In the genomic region with DNA sequence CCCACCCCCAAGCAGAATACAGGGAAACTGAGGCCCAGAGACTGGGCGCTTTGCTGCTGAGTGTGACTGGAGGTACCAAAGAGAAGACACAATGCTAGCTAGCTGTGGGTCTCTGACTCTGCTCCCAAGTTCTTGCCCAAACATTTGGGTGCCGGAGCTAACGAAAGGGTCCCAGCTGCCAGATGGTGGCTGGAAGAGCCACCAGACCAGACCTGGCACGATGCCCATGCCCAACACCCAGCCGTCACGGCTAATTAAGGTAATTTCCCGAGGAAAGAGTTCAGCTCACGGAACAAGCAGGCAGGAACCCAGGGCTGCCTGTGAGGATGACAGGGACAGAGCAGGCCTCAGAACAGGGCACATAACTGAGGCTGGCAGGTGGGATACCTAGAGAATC, we compare ENCODE assay signal across 10 mouse cellular contexts. TPM values are rescaled to one million over a fixed set of nuclear protein-coding genes. Genes with fewer than 3 reads are reported as not detected.
DNase-seq lines count a peak whose midpoint lies in the region; ATAC-seq and TF ChIP-seq lines count a peak whose summit lies in the region.
"Had no signal": no experiment of that assay in that cellular context is flagged by ENCODE, and none has a peak within 500 bp of the region (broad histone marks: within the 10 kb centered on the region; RNA-seq: fewer than 3 reads in every experiment).

No protein-coding gene starts in this region.

- peaks cover 30% of the 10 kb centered on the region; the same call in 1 of the 2 replicates for H3K36me3 ChIP-seq in ES-E14 (ENCODE audit: control insufficient read depth, insufficient read depth, low read length, poor library complexity, severe bottlenecking)
- H3K36me3 ChIP-seq in forebrain, postnatal 0 days (ENCODE audit: insufficient read depth), result peaks cover 10% of the 10 kb centered on the region; the same call in 1 of the 2 replicates
- H3K36me3 ChIP-seq in midbrain, embryonic 10.5 days, result peaks cover 26% of the 10 kb centered on the region

- no peak for ATAC-seq in forebrain, postnatal 0 days
- ATAC-seq in megakaryocyte, adult 5-6 weeks (ENCODE audit: poor library complexity, severe bottlenecking), result no peak

- TF ChIP-seq CTCF in forebrain, postnatal 0 days (IDR thresholded peaks at IDR 0.05; ENCODE audit: low read depth), result no peak

- peak overlapping the region in 1 of 2 experiments; percentile 67; a peak in 2 of 4 replicates for H3K4me3 ChIP-seq in ES-E14 (ENCODE audit: insufficient read depth in 1 of 2, low read depth in 1 of 2, low read length in 2 of 2, poor library complexity in 1 of 2, severe bottlenecking in 1 of 2)
- H3K4me3 ChIP-seq in forebrain, postnatal 0 days (ENCODE audit: low read depth, low read length), result peak overlapping the region; percentile 32
- peak overlapping the region; percentile 49 for H3K4me3 ChIP-seq in midbrain, embryonic 10.5 days

- WGBS in forebrain, postnatal 0 days, result 10% methylated on average over 8 of the region's 8 CpGs
- WGBS in midbrain, embryonic 10.5 days, result 55% methylated on average over 8 of the region's 8 CpGs

- peak overlapping the region; percentile 48 for H3K27ac ChIP-seq in ES-E14 (ENCODE audit: insufficient read depth, low read depth, low read length, poor library complexity, severe bottlenecking)
- H3K27ac ChIP-seq in forebrain, postnatal 0 days (ENCODE audit: low read depth, low read length), result no peak overlapping the region
- H3K27ac ChIP-seq in midbrain, embryonic 10.5 days (replicated peaks), result peak overlapping the region; percentile 77

- H3K9ac ChIP-seq in ES-E14 (ENCODE audit: insufficient read depth, low read depth, low read length, poor library complexity, severe bottlenecking), result no peak overlapping the region
- 0 out of 2 replicates have a peak overlapping the region, but pooled peaks have one; percentile 29 for H3K9ac ChIP-seq in forebrain, postnatal 0 days

- no peaks in the 10 kb centered on the region for H3K9me3 ChIP-seq in ES-E14 (ENCODE audit: control insufficient read depth, insufficient read depth, low read depth, low read length)
- H3K9me3 ChIP-seq in forebrain, postnatal 0 days (ENCODE audit: low read length), result no peaks in the 10 kb centered on the region
- H3K9me3 ChIP-seq in midbrain, embryonic 10.5 days (replicated peaks), result no peaks in the 10 kb centered on the region

- peak; percentile 29 for DNase-seq in embryo, embryonic 11 days
- DNase-seq in embryo, embryonic 9.5 days (ENCODE audit: extremely low spot score), result no peak
- no peak for DNase-seq in ES-E14 (ENCODE audit: low read depth, low spot score)
- DNase-seq in forebrain, postnatal 0 days, result no peak
- no peak for DNase-seq in midbrain, embryonic 10.5 days (ENCODE audit: low spot score)
- no peak for DNase-seq in thymus, postnatal 14 days
- no peak for DNase-seq in thymus, postnatal 0 days (ENCODE audit: low spot score)
- DNase-seq: B cell, adult 2 months; heart, postnatal 36 days had no signal

- H3K27me3 ChIP-seq in forebrain, postnatal 0 days (ENCODE audit: insufficient read depth, low read length), result no peaks in the 10 kb centered on the region; the same call in 1 of the 2 replicates
- peaks cover 59% of the 10 kb centered on the region for H3K27me3 ChIP-seq in midbrain, embryonic 10.5 days (ENCODE audit: low read depth, poor library complexity, severe bottlenecking)

- H3K4me2 ChIP-seq in forebrain, postnatal 0 days (ENCODE audit: low read depth), result peak overlapping the region; percentile 49

- H3K4me1 ChIP-seq in ES-E14 (ENCODE audit: control insufficient read depth in 2 of 2, insufficient read depth in 2 of 2, low read length in 2 of 2, poor library complexity in 1 of 2), result peaks cover 19 to 45% of the 10 kb centered on the region in 2 experiments
- peaks cover 9% of the 10 kb centered on the region; the same call in 1 of the 2 replicates for H3K4me1 ChIP-seq in forebrain, postnatal 0 days (ENCODE audit: insufficient read depth)
- H3K4me1 ChIP-seq in midbrain, embryonic 10.5 days, result peaks cover 74% of the 10 kb centered on the region

- in situ Hi-C loops in ES-E14 (cut with MboI; ENCODE audit: low sequenced_read_pairs in 2 of 2, unreplicated experiment in 2 of 2), result no loop called here

TF ChIP-seq in ES-E14, 5 proteins besides CTCF, POLR2A, EP300 and RAD21:
- TF ChIP-seq ZC3H11A (IDR thresholded peaks at IDR 0.05; ENCODE audit: borderline replicate concordance, low read depth, low read length), result no peak
- TF ChIP-seq ZNF384 (IDR thresholded peaks at IDR 0.05; ENCODE audit: low read depth, low read length), result no peak
- no peak for TF ChIP-seq MAFK (IDR thresholded peaks at IDR 0.05; ENCODE audit: insufficient read depth, low read depth, low read length)
- TF ChIP-seq HCFC1 (IDR thresholded peaks at IDR 0.05; ENCODE audit: borderline replicate concordance, insufficient read depth, low read length), result no peak
- TF ChIP-seq CHD2 (IDR thresholded peaks at IDR 0.05; ENCODE audit: low read depth, low read length), result no peak

RNA-seq across cellular contexts. Expression of a gene that starts 33.2 kb away (rescaled TPM):
- total RNA-seq in ES-E14 (2012; rRNA removed), result 14.4 and 22.5 TPM in 2 replicates
- total RNA-seq in forebrain, postnatal 0 days (2014; rRNA removed), result 7.8 and 10.6 TPM in 2 replicates
- 2.7 and 3.5 TPM in 2 replicates for polyA plus RNA-seq in forebrain, postnatal 0 days (2015; fragmentation: Nextera tagmentation; extraction: Ambion mirVana)
- polyA plus RNA-seq in midbrain, embryonic 10.5 days (2016; fragmentation: Nextera tagmentation; extraction: Ambion mirVana), result 2.7 and 3.7 TPM in 2 replicates
- total RNA-seq in megakaryocyte, adult 5-6 weeks (2015), result not detected in 2 replicates
- not detected in 2 replicates for total RNA-seq in megakaryocyte, adult 5-6 weeks (2017)
- polyA plus RNA-seq in thymus, postnatal 0 days (2015; fragmentation: Nextera tagmentation; extraction: Ambion mirVana), result 3.3 and 3.6 TPM in 2 replicates

RNA-seq across cellular contexts. Expression of a gene that starts 38.4 kb away (rescaled TPM):
- 125 and 136 TPM in 2 replicates for total RNA-seq in ES-E14 (2012; rRNA removed)
- total RNA-seq in forebrain, postnatal 0 days (2014; rRNA removed), result 97.7 and 119 TPM in 2 replicates
- polyA plus RNA-seq in forebrain, postnatal 0 days (2015; fragmentation: Nextera tagmentation; extraction: Ambion mirVana), result 108 and 120 TPM in 2 replicates
- 107 and 111 TPM in 2 replicates for polyA plus RNA-seq in midbrain, embryonic 10.5 days (2016; fragmentation: Nextera tagmentation; extraction: Ambion mirVana)
- 9.4 and 12.5 TPM in 2 replicates for total RNA-seq in megakaryocyte, adult 5-6 weeks (2015)
- 20.0 and 26.1 TPM in 2 replicates for total RNA-seq in megakaryocyte, adult 5-6 weeks (2017)
- 49.7 and 50.6 TPM in 2 replicates for polyA plus RNA-seq in thymus, postnatal 0 days (2015; fragmentation: Nextera tagmentation; extraction: Ambion mirVana)

RNA-seq across cellular contexts. Expression of a gene that starts 38.5 kb away (rescaled TPM):
- 25.5 and 25.7 TPM in 2 replicates for total RNA-seq in ES-E14 (2012; rRNA removed)
- 41.4 and 52.2 TPM in 2 replicates for total RNA-seq in forebrain, postnatal 0 days (2014; rRNA removed)
- 11.0 and 15.6 TPM in 2 replicates for polyA plus RNA-seq in forebrain, postnatal 0 days (2015; fragmentation: Nextera tagmentation; extraction: Ambion mirVana)
- polyA plus RNA-seq in midbrain, embryonic 10.5 days (2016; fragmentation: Nextera tagmentation; extraction: Ambion mirVana), result 28.2 and 28.8 TPM in 2 replicates
- 28.3 and 37.5 TPM in 2 replicates for total RNA-seq in megakaryocyte, adult 5-6 weeks (2015)
- 14.1 and 22.2 TPM in 2 replicates for total RNA-seq in megakaryocyte, adult 5-6 weeks (2017)
- 17.0 TPM in 2 replicates for polyA plus RNA-seq in thymus, postnatal 0 days (2015; fragmentation: Nextera tagmentation; extraction: Ambion mirVana)

RNA-seq across cellular contexts. Expression of a gene that starts 59.4 kb away (rescaled TPM):
- 2.0 and 2.1 TPM in 2 replicates for total RNA-seq in ES-E14 (2012; rRNA removed)
- 0.52 and 0.54 TPM in 2 replicates for total RNA-seq in forebrain, postnatal 0 days (2014; rRNA removed)
- polyA plus RNA-seq in forebrain, postnatal 0 days (2015; fragmentation: Nextera tagmentation; extraction: Ambion mirVana), result 0.48 and 0.79 TPM in 2 replicates
- 0.30 and 0.47 TPM in 2 replicates for polyA plus RNA-seq in midbrain, embryonic 10.5 days (2016; fragmentation: Nextera tagmentation; extraction: Ambion mirVana)
- total RNA-seq in megakaryocyte, adult 5-6 weeks (2015), result not detected in 2 replicates
- 1.3 TPM in 1 of 2 replicates, not detected in the other for total RNA-seq in megakaryocyte, adult 5-6 weeks (2017)
- 0.31 and 0.35 TPM in 2 replicates for polyA plus RNA-seq in thymus, postnatal 0 days (2015; fragmentation: Nextera tagmentation; extraction: Ambion mirVana)
